Mouse (Mus musculus) frontal cortex, postnatal 36 days (tissue): ENCODE measurements around the gene Gse1.
A peak's percentile ranks its signal among the peaks of the same experiment; 100 is the strongest.

Source experiments
- DNase-seq, 2 experiments: peaks; one replicate each; pipeline ENCODE4 v3.0.0; 2022; ENCODE audit warnings: low spot score in 2 of 2

The Gse1 gene

DNA sequence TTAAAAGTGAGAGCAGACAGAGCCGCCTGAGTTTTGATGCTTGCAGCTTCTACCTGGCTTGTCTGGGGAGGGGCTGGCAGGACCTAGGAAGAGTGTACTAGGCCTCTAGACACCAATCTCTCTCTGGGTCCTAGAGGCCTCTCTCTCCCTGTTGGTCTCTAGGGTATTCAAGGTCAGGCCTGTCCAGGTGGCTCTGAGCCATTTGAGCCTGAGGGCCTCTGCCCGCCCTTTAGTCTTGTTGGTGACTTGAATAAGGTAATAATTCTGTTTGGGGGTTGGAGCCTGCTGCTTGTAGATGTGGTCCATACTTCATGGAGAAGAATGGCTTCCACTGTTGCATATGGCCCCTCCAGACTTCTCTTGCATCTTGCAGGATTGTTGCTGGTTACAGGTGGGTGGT is 287.0 kb downstream of the Gse1 start:
- no peak for DNase-seq

DNA sequence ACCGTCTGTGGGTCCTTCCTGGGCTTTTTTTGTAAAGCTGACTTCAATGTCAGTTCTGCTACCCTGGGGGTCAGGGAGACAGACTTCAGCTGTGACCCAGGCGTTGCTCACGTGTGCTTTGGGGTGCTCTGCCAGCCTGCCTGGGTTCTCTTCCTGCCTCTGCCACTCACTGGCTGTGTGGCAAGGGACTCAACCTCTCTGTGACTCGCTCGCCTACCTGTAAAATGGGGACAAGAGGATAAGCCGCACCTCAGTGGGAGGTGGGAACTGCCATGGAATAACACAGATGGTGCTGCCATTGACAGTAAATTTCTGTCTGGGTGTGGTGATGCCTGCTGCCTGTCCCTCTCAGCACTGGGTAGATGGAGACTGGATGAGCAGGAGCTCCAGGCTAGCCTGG is 287.4 kb downstream of the Gse1 start:
- no peak for DNase-seq

DNA sequence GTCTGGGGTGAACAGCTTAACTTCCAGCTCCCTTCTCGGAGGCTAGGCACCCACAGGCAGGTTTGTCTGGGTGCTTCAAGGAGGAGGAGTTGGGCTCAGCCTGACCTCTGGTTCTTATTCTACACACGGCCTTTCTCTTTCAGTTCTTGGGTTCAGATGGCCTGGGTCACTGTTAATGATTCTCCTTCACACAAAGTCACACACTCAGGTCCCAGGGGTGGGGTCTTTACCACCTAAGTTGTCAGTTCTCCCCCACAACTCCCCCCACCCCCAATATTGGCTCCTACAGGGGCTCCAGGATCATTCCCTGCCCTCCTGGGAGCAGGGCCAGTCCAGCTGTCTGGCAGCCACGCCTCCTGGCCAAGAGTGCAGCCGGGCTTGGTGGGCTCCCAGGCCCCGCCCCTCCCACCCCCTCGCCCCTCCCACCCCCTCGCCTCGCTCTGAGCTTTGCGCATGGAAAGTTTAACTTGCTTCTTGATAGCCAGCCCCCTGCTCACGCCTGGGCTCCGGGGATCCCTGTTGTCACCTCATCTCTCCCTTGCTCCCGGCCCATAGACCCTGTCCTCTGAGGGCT is 288.0 kb downstream of the Gse1 start:
- DNase-seq = no peak

DNA sequence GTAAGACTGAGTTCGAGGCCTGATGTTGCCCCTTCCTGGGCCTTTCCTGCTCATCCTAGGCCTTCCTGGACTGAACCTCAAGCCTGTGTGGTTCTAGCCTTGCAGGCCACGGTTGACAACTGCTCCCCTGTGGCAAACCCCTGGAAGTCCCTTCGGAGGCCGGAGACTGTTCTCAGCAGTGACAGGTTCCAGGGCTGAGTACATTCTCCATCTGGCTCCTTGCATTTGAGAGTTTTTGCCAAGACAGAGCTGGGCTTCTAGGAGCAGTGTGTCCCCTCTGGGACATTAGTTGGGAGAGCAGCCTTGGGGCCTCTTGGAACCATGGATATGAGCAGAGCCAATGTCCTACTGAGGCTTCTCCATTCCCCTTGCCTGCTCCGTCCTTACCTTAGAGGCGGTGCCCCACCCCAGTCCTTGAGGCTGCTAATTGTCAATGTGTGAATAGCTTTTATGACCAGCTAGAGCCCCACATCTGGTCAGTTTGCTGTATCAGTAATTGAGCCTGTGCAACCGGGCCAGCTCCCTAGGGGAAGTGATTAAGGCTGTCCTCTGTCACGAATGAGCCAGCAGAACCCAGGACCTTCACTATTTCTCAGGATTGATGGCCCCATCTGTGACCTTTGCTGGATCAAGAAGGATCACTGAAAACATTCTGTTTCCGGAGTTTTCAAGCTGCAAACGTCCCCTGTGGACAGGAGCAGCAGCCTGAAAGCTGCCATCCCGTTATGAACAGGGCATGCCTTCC is 289.6 kb downstream of the Gse1 start:
- no peak for DNase-seq

DNA sequence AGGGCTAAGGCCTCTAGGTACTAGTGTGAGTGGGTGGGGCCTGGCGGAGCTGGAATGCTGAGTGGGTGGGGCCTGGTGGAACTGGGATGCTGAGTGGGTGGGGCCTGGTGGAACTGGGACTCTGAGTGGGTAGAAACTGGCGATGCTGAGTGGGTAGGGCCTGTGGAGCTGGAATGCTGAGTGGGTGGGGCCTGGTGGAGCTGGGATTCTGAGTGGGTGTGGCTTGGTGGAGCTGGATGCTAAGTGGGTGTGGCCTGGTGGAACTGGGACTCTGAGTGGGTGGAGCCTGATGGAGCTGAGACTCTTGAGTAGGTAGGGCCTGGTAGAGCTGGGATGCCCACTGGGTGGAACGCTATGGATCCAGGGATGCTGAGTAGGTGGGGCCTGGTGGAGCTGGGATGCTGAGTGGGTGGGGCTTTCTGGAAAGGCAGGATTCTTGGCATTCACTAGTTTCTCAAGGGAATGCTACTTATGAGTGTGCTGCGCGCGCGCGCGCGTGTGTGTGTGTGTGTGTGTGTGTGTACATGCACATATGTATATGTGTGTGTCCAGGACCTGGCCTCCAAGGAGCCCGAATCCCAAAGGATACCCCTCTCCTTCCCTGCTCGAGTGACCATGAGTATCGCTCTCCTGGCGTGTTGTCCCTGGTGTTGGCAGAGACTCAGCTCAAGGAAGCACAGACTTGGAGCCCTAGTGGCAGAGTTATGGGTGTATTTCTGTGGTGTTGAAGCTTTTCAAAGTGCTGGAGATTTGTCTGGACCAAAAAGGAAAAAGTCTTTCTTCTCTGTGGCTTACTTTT is 290.7 kb downstream of the Gse1 start:
- no peak for DNase-seq

DNA sequence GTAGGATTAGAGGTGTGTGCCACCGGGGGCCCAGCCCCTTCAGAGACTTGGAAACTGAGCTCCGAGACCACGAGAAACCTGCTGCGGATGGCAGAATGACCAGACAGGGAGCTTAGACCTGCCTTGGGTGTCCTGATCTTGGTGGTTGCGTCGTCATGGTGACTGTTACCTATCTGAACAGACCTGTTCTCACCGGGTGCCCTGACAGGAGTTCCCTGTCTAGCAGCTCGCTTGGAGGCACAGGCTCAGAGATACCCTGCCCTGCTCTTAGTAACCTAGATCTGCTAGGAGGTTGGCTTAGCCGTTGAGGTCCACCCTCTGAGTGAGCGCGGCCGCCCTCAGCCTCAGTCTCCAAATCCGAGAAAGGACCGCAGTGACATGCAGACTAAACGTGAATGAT is 292.0 kb downstream of the Gse1 start:
- DNase-seq = no peak

DNA sequence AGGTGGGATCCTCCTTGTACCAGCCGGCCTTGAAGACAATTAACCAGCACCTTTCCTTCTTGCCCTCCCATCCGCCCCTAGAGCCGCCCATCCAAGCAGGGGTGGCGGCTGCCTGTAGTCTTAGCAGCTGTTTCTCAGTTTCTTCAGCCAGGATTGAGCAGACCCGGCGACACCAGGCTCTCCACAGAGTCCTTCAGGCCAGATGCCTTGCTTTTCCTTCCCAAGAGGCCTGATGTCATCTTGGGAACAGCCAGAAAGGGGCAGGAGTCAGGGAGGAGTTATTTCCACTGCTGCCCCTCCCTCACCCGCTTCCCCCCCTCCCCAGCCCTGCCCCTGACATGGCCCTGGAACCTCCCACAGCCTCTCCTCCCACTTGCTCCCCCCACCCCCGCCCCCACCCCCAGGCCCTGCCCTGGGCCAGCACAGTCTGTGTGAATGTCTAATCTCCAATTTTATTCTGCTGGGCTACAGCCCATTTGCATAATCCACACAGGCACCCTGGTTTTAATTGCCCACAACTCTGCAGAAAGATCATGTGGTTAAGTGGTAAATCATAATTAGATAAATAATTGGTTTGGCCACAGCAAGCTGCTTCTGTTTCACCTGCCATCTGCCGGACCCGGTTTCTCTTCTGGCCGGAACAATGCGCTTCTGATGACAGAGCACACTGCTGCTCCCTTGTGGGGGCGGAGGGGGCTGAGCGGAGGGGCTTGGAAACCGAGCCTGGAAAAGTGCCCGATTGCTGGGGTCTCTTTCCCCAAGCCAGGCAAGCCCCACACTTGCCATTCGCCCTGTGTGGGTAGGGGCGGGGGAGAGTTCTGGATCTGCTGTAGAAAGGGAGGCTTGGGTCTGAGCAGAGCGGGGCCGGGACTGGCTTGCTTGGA is 292.7 kb downstream of the Gse1 start:
- DNase-seq = no peak

DNA sequence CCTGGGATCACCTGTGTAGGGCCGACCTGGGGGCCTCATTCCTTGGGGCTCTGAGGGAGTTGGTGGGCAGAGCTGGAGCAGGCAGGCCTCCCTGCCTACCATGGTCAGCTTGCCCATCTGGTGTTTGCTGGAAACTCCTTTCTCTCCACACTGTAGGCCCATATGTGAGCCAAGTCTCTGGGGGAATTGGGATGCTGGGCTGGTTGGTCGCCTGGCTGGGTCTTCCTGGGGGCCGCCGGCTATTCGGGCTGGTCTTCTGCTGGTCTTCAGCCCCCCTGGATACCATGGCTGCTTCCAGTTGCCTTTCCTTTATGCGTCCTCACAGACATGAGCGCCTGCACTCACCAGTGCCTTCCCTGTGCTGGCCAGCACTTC is 293.3 kb downstream of the Gse1 start:
- no peak for DNase-seq

DNA sequence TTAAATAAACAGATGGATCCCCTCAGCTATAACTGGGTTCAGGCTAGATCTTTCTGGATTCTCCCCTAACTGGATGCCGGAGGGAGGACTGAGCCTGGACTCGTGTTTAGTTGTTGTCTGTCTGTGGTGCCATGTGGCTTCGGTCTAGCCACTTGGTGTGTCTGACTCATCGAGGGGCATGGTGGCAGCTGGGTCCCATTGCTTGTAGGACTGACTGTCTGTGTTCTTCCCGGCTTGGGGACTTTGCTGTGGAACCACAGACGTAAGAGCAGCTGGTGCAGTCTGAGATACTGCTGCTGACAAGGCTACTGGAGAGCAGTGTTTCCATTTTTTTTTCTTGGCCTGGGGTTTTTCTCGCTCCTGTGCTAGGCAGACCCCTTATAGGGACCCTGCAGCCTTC is 295.4 kb downstream of the Gse1 start:
- no peak for DNase-seq

DNA sequence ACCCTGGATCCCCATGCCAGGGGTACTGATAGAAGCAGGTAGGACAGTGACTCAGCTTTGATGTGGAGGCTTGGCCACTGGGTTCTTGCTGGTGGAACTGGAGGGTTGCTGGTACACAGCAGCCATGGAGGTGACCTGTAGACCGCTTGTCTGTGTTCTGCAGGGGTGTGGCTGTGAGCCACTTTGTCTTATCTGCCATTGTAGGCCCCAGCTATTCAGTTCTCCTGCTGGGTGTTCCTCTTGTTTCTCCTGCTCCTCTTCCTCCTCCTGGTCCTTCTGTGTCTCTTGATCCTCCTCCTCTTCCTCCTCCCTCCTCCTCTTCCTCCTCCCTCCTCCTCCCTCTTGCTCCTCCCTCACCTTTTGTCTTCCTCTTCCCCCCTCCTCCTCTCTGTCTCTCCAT is 296.9 kb downstream of the Gse1 start:
- DNase-seq = no peak

DNA sequence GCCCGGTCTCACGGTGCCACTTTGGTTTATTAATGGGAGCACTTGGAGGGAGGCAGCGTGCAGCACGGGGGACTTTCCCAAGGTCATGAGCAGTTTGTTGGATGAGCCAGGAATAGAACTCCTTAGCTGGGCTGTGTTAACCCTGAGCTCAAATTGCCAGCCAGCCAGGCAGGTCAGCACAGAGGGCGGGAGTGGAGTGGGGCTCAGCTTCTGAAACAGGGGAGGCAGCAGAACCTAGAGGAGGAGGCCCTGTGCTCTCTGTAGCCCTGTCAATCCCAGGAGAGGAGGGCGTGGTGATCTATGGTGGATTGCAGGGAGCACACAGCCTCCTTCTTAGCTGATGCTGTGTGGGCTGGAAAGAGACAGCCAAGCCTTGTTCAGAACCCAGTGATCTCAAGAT is 297.6 kb downstream of the Gse1 start:
- DNase-seq = no peak

DNA sequence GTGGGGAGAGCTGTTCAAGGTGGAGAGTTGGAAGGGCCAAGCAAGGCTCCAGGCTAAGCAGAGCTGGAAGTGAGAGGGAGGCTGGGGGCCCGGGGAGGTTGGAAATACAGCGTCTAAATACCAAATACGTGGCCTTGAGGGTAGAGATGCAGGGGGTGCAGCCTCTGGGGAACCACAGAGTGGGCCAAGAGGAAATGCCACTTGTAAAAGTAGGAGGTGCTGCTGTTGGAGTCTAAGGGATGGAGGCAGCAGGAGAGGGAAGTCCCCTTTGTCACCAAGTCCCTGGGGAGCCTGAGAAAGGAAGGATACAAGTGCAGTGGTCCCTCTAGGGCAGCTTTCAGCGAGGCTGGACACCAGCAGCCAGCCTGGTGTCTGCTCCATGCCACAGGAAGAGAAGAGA is 298.3 kb downstream of the Gse1 start:
- no peak for DNase-seq

DNA sequence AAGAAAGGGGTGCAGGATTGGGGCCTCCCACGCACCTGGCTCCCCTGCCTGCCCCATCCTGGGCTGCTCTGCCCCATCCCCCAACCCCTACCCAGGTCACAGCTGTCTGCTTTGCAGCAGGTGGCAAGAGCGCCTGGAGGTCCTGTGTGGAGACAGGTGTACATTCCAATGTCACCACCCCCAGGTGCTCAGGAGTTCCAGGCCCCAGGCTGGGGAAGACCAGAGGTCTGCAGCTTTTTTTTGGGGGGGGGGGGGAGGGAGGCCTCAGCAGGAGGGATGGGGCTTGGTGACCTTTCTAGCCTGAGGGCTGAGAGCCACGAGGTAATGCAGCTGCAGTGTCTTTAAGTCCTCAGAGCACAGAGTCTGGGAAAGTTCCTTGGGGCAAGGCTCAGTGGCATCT is 300.1 kb downstream of the Gse1 start:
- DNase-seq = no peak

DNA sequence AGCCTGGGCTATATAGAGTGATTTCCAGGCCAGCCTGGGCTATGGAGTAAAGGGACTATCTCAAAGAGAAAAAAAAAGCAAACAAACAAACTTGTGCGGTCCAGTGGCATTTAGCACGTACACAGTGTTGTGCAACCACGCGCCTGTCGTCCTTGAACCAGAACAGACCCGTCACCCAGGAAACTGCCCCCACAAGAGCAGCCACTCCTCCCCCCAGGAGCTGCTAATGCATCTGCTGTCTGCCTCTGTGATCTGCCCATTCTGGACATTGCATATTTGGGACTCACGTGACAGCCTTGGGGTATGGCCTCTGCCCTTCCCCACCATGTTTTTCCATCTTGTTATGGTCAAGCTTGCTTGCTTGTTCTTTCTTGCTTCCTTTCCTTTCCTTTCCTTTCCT is 301.0 kb downstream of the Gse1 start:
- DNase-seq = no peak

DNA sequence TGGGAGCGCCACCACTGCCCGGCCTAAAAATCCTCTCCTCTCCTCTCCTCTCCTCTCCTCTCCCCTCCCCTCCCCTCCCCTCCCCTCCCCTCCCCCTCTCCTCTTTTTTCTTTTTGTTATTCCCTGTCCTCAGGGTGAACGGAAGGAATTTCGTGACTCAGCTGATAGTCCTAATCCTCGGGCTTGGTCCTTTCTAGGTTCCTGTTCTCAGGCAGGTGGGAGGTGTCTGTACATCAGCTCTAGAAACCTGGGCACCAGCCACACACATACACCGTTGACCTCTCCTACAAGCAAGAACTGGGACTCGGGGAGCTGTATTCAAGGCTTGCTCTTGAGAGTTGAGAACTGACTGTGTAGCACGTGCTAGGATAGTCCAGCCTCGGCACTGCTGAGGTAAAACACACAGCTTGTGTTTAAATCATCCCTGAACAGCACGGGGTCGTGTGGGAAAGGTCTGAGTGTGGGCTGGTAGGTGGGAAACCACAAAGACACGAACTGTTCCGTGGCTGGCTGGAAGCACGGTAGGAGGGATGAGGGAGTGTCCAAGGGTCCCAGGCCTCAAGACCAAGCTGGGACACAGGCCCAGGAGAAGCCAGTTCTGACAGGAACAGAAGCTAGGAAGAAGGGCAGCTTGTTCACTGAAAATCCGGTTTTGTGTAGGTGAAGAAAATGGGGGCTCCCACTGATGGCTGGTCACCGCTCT is 302.8 kb downstream of the Gse1 start:
- DNase-seq = no peak

DNA sequence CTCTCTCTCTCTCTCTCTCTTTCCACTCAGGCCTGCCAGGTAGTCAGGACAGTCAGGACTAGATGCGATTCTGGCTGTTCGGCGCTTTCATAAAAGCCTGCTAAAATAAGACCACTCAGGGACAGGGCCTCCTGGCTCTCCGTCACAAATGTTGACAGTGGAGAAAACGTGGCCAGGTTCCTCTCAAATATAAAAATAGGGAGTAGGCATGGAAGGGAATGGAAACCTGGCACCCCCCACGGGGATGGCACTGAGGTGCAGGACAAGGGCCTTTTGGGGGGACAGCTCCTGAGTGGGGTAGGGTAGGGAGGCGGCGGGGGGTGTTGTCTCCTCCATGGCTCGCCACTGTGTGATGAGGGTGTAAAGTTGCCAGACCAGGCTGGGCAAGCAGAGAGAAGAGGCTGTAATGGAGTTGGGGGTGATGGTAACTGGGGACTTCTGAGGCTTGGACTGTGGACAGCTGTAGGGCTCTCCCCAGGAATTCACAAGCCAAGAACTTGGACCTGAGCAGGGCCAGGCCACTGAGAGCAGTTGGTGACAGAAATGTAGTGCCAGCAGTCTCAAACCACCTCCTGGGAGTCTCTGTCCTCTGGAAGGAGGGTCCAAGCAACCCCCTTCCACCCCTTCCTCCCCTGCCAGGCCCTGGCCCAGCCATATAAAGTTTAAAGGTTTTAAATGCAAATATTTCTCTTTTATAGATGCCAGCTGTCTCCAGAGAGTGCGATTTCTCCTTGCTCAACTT is 303.7 kb downstream of the Gse1 start:
- no peak for DNase-seq

DNA sequence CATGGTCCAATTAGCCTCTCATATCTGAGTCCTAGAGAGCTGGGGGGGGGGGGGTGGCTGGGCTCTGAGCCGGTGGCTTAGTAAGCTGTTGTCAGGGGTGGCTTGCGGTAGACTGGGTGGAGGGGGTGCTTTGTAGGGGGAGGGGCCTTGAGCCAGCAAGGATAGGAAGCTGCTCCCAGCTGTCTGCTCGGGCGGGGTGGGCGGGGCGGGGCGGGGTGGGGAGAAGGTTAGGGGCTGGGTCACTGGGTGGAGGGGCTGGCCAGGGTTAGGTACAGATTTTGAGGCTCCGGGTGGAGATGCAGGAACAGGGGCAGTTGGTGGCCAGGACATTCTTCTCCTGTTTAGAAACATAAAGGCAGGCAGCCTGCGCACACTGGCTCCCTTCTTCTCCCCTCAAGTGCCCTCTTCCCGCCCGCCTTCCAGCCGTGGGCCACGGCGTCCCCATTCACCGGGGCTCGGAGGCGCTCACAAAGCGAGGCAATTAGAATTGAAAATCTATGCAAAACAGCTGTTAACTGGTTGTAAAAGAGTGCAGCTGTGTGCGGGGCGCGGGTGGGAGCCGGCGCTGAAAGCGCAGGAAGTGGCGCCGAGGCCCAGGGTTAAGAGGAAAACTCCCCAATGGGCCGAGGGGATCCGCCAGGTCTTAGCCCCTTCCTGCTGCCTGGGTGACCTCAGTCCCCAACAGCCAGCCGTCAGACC is 304.4 kb downstream of the Gse1 start:
- DNase-seq = peak in 1 of 2 experiments; percentile 52

DNA sequence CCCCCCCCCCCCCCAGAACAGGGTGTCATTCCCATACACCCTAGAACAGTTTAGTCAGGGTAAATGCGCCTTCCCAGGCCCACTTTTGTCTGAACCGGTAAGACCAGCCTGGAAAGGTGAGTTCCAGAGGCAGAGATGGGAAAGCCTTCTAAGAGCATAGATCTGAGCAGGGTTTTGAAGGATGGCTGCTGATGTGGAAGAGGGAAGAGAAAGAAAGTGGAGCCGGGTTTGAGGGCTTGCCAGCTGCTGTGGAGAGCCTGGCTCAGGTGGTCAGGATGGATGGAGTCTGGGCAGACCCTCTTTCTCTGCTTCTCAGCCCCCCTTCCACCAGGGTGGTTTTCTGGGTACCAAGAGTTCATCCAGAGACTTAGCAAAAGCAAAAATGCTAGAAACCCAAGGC is 305.1 kb downstream of the Gse1 start:
- no peak for DNase-seq

DNA sequence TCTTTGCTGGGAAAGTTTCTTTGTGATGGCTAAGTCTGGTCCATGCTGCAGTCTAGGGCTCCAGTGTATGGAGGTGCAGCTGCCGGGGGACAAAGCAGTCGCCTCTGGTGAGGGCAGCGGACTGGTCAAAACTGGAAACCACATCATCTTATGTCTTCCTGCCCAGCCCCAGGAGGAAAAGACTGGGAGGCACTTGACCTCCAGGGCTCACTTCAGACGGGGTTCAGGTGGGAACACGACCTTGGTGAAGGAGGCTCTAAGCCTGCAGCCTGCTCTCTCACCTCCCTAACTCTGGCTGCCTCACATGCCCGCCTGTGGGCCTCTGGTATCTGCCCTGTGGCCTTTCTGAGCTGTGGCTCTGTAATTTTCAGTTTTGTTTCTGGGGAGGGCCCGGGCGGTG is 305.8 kb downstream of the Gse1 start:
- no peak for DNase-seq
